ENCODE assay signal across 25 mouse cellular contexts in genomic region chr4:100118676-100119075, GRCm38 (mm10). TPM values are rescaled to one million over a fixed set of nuclear protein-coding genes. Genes with fewer than 3 reads are reported as not detected.
DNase-seq lines count a peak whose midpoint lies in the region; ATAC-seq lines count a peak whose summit lies in the region.
"Had no signal": no experiment of that assay in that cellular context is flagged by ENCODE, and none has a peak within 500 bp of the region (broad histone marks: within the 10 kb centered on the region; RNA-seq: fewer than 3 reads in every experiment).

No protein-coding gene starts in this region.

- DNase-seq in kidney, adult 18-20 months = peak; percentile 57
- DNase-seq in kidney, adult 8-10 months = peak; percentile 65 to 72
- DNase-seq in kidney, postnatal 10 days = peak; percentile 41
- DNase-seq in yolk sac, embryonic 10.5 days (ENCODE audit: low spot score) = peak; percentile 23
- no peak for DNase-seq in urinary bladder, postnatal 36 days (ENCODE audit: low spot score in 2 of 2)
- DNase-seq: adrenal gland, adult 2 months; B cell, adult 2 months; cerebellum, adult 9-11 months; gastrocnemius, postnatal 25 days; lung, postnatal 4 days; retina, postnatal 1 day; right cerebral cortex, postnatal 14 days had no signal

- H3K9me3 ChIP-seq in kidney, embryonic 16.5 days (ENCODE audit: low read length) = peaks cover 6% of the 10 kb centered on the region; the same call in 1 of the 2 replicates
- H3K9me3 ChIP-seq: embryonic facial prominence, embryonic 15.5 days; heart, embryonic 10.5 days; heart, embryonic 15.5 days; hindbrain, embryonic 12.5 days; midbrain, embryonic 15.5 days; neural tube, embryonic 15.5 days had no signal

- no peaks in the 10 kb centered on the region for H3K27me3 ChIP-seq in kidney, embryonic 16.5 days (ENCODE audit: insufficient read depth, low read length)
- H3K27me3 ChIP-seq: embryonic facial prominence, embryonic 15.5 days; heart, embryonic 15.5 days; hindbrain, embryonic 12.5 days; megakaryocyte, embryonic 14.5 days; midbrain, embryonic 15.5 days; neural tube, embryonic 15.5 days had no signal

- no peaks in the 10 kb centered on the region for H3K4me1 ChIP-seq in kidney, embryonic 16.5 days (ENCODE audit: insufficient read depth, low read length)
- H3K4me1 ChIP-seq: embryonic facial prominence, embryonic 15.5 days; heart, embryonic 10.5 days; hindbrain, embryonic 12.5 days; megakaryocyte, embryonic 14.5 days; midbrain, embryonic 15.5 days; neural tube, embryonic 15.5 days had no signal

- WGBS in kidney, embryonic 16.5 days = 44% methylated on average over 4 of the region's 4 CpGs

- no peak overlapping the region for H3K9ac ChIP-seq in kidney, embryonic 16.5 days (replicated peaks; ENCODE audit: low read length)
- H3K9ac ChIP-seq: embryonic facial prominence, embryonic 15.5 days; heart, embryonic 15.5 days; hindbrain, embryonic 12.5 days; midbrain, embryonic 15.5 days; neural tube, embryonic 15.5 days had no signal

- no peak overlapping the region for H3K4me2 ChIP-seq in kidney, embryonic 16.5 days (replicated peaks; ENCODE audit: low read depth, low read length)
- H3K4me2 ChIP-seq: embryonic facial prominence, embryonic 15.5 days; heart, embryonic 15.5 days; hindbrain, embryonic 12.5 days; liver, embryonic 11.5 days; midbrain, embryonic 15.5 days; neural tube, embryonic 15.5 days had no signal

- ATAC-seq in kidney, embryonic 16.5 days (ENCODE audit: low FRiP score, low TSS enrichment) = no peak; the same call in 1 of the 2 replicates
- no peak for ATAC-seq in megakaryocyte-erythroid progenitor cell, adult 5-6 weeks (replicated peaks; ENCODE audit: low FRiP score, low TSS enrichment, poor library complexity, severe bottlenecking)
- ATAC-seq: forebrain, embryonic 14.5 days; intestine, embryonic 16.5 days; lung, postnatal 0 days; midbrain, embryonic 15.5 days had no signal

- no peak overlapping the region for H3K4me3 ChIP-seq in kidney, embryonic 16.5 days (ENCODE audit: low read length)
- H3K4me3 ChIP-seq: embryonic facial prominence, embryonic 15.5 days; heart, embryonic 10.5 days; heart, embryonic 15.5 days; hindbrain, embryonic 12.5 days; megakaryocyte, embryonic 14.5 days; midbrain, embryonic 15.5 days; neural tube, embryonic 15.5 days had no signal

- H3K27ac ChIP-seq in kidney, embryonic 16.5 days (ENCODE audit: low read length) = no peak overlapping the region
- H3K27ac ChIP-seq: embryonic facial prominence, embryonic 15.5 days; heart, embryonic 10.5 days; heart, embryonic 15.5 days; hindbrain, embryonic 12.5 days; midbrain, embryonic 15.5 days; neural tube, embryonic 15.5 days had no signal

- H3K36me3 ChIP-seq in kidney, embryonic 16.5 days (ENCODE audit: insufficient read depth, low read length) = 0 out of 2 replicates have a peak, but pooled peaks cover 3% of the 10 kb centered on the region
- H3K36me3 ChIP-seq: embryonic facial prominence, embryonic 15.5 days; heart, embryonic 15.5 days; hindbrain, embryonic 12.5 days; midbrain, embryonic 15.5 days; neural tube, embryonic 15.5 days had no signal

RNA-seq across cellular contexts. Expression of gene Ror1, which starts 23.1 kb away (rescaled TPM):
- polyA plus RNA-seq in kidney, embryonic 16.5 days (2015; fragmentation: Nextera tagmentation; extraction: Ambion mirVana) = 9.2 and 9.3 TPM in 2 replicates
- total RNA-seq in megakaryocyte-erythroid progenitor cell, adult 5-6 weeks (2014; fragmentation: Nextera tagmentation) = not detected in 2 replicates
- not detected in 2 replicates for total RNA-seq in megakaryocyte-erythroid progenitor cell, adult 5-6 weeks (2017)

Comparison
In these comparisons a context has a peak if more than half of its experiments do, and no peak if none do; other contexts are left out.
1. DNase-seq: peak in kidney, adult 18-20 months (single experiment), kidney, adult 8-10 months (2 of 2), kidney, postnatal 10 days (single experiment) and yolk sac, embryonic 10.5 days (single experiment); none in urinary bladder, postnatal 36 days (0 of 2).